Mouse (Mus musculus) monocyte, adult 59 days (primary cell): ENCODE data around the gene Gm14418. TPM values are rescaled to one million over a fixed set of nuclear protein-coding genes. Genes with fewer than 3 reads are reported as not detected.

Experiments
- total RNA-seq, 2 experiments: library from RNA; stranded (reverse); gene quantifications; one replicate each; pipeline ENCODE4 v1.2.4; 2023

Gm14418 gene
- total RNA-seq = 1 to 10 TPM in 1 of 2 experiments, under 1 TPM in 1; 0.50 to 2.9 TPM

DNA sequence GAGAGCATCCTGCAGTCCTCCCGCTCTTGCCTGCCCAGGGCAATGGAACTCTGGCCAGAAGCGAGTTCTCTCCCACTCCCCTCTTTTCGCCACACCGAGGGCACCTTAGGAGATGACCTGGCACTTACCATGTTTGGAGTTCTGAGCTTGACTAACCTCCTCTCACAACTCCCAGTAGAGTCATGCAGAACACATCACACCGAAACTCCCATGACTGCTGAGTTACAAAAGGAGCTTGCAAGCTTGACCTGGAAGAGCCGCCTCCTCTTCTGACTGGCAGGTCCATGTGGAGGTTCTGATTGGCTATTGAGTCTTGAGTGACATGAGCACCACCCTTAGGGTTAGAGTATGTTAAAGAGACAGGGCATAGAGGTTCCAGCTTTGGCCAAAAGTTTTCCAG, at the start of gene Gm14418:
Gene Gm14418 (minus strand): TSS at position 225 of the 400 bp plus-strand sequence.

Other genes starting within 250 kb of the Gm14418 start
- gene Gm14410, start 191.9 kb downstream of the Gm14418 start, total RNA-seq = 1 to 10 TPM; 3.2 to 6.5 TPM
- under 1 TPM in 1 of 2 experiments, not detected in 1; 0.86 TPM for gene Gm14409, start 131.3 kb downstream of the Gm14418 start, total RNA-seq
- gene Gm14412, start 74.0 kb downstream of the Gm14418 start, total RNA-seq = not detected
- gene Zfp970, start 66.4 kb upstream of the Gm14418 start, total RNA-seq = 1 to 10 TPM; 2.9 to 3.2 TPM
- gene Gm14403, start 99.9 kb upstream of the Gm14418 start, total RNA-seq = 1 to 10 TPM; 6.0 to 7.2 TPM
- gene Gm14406, start 179.9 kb upstream of the Gm14418 start, total RNA-seq = not detected